Mouse (Mus musculus) cerebellum, adult (tissue): ENCODE measurements around the gene Rprd1b.
A peak's percentile ranks its signal among the peaks of the same experiment; 100 is the strongest.

Experiments used
- ATAC-seq: cut with Nextera tagmentation; 2 replicates; pipeline ENCODE4 v1.9.2; 2017; ENCODE audit warnings: mild to moderate bottlenecking, moderate library complexity, mixed read lengths; ENCODE audit not compliant: insufficient number of reproducible peaks, low FRiP score, low TSS enrichment

Rprd1b gene

DNA sequence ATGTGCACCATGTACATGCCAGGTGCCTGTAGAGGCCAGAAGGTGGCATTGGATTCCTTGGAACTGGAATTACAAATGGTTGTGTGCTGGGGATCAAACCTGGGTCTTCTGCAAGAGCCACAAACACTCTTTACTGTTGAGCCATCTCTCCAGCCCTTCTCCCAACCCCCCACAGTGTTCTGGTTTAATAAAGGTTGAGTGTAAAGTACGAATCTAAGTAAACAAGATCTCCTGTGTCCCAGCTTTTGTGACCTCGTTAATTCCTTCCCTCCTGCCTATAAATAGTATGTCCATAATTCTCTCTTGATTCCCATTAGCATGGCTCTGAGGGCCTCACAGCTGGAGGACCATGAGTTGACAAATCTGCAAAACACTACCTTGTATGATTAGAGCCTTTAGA, 49.7 kb downstream of the Rprd1b start:
- no peak for ATAC-seq

DNA sequence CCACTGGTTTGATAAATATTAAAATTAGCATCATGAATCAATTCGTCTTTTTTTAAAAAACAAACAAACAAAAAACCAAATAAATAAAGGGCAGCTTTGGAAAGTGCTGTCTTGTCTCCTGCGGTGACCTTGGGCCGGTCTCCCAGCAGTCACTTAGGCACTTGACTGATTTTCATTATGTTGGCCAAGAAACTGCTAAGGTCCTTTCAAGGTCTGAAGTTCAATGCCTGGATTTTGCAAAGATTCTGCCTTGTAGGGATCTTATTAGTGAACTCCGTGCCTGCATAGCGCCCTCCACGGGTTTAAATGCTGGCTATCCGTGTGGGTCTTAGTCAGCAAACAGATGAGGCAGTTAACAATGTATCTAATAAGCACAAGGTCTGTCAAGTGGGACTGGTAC, 50.7 kb downstream of the Rprd1b start:
- ATAC-seq: no peak

GRCm38 (mm10) chr2:158079843-158080395, 51.6 kb downstream of the Rprd1b start:
- no peak for ATAC-seq

DNA sequence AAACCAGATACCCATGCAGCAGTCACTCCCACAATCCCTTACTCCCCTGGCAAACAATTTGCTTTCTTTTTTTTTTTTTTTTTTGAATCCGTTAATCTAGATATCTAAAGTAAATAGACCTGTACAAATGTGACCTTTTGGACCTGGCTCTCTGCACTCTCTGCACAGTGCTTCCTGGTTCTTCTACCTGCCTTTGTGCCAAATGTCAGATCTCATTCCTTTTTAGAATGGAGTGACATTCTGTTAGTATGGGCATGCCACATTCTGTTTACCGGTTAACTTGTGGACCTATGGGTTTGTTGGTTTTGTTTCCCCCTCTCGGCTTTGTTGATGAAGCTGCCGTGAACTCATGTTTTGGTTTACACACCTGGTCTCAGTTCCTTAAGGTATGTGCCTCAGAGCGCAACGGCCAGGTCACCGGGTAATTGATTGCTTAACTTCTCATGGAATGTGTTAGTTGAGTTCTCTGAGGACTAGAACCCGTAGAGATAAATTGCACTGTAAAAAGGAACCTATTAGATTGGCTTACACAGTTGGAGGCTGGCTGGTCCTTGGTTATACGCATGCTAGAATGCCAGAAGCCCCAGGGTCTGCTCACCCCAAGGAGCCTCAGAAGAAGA, 52.4 kb downstream of the Rprd1b start:
- ATAC-seq: no peak

GRCm38 (mm10) chr2:158084486-158084885, 56.2 kb downstream of the Rprd1b start:
- ATAC-seq: no peak

DNA sequence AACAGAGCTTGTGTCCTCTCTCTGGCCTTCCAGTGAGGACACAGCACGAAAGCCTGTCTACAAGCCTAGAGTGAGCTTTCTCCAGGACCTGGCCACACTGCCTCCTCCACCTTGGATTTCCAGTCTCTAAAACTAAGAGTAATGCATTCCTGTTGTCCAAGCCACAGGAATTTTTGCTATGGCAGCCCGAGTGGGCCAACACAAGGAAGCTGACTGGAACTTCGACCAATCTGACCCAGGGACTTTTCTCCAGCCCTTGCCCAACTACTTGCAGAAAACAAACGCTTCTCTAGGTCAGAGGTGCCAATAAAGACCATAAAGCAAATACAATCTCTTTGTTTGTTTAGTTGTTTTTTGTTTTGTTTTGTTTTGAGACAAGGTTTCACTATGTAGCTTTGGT, 61.8 kb downstream of the Rprd1b start:
- ATAC-seq: no peak

- ATAC-seq: no peak; the same call in 1 of the 2 replicates
Observed at GRCm38 (mm10) chr2:158093345-158093744, 65.0 kb downstream of the Rprd1b start.

GRCm38 (mm10) chr2:158094300-158094699, 66.0 kb downstream of the Rprd1b start:
- no peak for ATAC-seq

DNA sequence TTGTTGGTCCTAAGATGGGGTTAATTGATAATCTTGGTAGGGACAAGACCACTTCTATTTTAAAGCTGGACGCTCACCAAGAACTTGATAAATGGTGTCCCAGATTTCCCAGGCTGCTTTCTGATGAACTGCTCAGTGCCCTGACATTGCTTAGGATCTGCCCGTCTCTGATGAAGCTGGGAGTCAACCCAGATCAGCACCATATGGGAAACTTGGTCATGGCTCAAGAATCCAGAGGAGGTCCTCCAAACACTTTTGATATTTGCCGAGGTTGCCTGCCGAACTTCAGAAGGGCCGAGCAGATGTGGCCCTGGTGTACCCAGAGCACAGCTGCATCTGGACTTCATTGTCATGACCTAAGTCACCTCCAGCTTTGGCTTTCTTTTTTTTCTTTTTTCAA, 66.5 kb downstream of the Rprd1b start:
- peak; percentile 56; the same call in 1 of the 2 replicates for ATAC-seq

DNA sequence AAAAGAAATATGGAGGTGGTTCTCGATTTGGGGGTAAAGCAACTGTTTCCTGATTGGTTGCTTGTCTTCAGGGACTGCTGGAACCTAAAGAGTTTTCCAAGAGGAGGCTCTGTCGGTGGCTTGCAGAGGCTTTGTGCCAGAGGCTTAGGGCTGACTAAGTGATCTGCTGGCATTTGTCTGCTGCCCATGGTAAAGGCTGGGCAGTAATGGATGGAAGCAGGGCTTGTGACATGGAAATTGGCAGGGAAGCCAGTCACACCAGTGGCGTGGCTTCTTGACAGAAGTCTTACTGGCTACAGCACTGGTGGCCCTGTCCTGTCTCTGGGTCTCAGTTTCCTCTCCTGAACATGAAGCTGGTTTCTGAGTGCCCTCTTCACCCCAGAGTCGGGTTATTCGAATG, 68.8 kb downstream of the Rprd1b start:
- ATAC-seq: no peak

GRCm38 (mm10) chr2:158098730-158099129, 70.4 kb downstream of the Rprd1b start:
- ATAC-seq: no peak

- no peak for ATAC-seq
Observed at GRCm38 (mm10) chr2:158099537-158099936, 71.2 kb downstream of the Rprd1b start.

DNA sequence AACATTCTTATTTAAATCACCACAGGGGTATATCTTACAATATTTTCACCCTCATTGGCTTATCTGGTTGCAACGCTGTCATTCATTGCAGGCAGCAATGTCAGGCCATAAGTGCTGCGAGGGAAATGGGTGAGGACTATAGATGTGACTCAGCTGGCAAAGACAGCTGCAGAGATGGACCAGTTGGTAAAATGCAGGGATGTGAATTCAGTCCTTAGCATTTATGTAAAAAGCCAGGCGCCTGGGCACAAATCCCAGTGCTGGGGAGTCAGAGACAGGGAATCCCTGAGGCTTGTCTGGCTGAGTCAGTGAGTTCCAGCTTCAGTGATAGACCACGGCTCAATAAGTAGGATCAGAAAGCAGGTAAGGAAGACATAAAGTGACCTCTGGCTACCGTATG, 73.5 kb downstream of the Rprd1b start:
- ATAC-seq: no peak

GRCm38 (mm10) chr2:158104966-158105365, 76.7 kb downstream of the Rprd1b start:
- no peak for ATAC-seq

DNA sequence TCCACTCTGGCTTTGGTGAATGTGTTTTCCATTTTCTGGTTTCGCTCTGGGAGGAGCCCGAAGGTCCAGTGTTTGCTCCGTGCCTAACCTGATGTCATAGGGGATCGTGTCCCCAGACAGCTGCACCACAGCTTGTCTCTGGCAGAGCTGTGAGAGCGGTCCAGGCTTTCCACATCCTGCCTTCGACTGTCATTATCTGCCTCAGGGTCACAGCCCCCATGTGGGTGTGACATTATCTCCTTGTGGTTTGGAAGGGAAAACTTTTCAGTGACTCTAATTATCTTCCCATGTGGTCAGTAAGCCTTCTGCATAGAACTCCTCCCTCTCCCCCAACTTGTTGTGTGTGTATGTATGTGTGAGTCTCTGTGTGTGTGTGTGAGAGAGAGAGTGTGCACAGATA, 77.3 kb downstream of the Rprd1b start:
- no peak for ATAC-seq

GRCm38 (mm10) chr2:158106947-158107587, 78.8 kb downstream of the Rprd1b start:
- ATAC-seq: no peak

GRCm38 (mm10) chr2:158109516-158109915, 81.2 kb downstream of the Rprd1b start:
- no peak for ATAC-seq

GRCm38 (mm10) chr2:158113591-158114257, 85.4 kb downstream of the Rprd1b start:
- ATAC-seq: no peak

- no peak for ATAC-seq
Observed at GRCm38 (mm10) chr2:158114931-158115330, 86.6 kb downstream of the Rprd1b start.

DNA sequence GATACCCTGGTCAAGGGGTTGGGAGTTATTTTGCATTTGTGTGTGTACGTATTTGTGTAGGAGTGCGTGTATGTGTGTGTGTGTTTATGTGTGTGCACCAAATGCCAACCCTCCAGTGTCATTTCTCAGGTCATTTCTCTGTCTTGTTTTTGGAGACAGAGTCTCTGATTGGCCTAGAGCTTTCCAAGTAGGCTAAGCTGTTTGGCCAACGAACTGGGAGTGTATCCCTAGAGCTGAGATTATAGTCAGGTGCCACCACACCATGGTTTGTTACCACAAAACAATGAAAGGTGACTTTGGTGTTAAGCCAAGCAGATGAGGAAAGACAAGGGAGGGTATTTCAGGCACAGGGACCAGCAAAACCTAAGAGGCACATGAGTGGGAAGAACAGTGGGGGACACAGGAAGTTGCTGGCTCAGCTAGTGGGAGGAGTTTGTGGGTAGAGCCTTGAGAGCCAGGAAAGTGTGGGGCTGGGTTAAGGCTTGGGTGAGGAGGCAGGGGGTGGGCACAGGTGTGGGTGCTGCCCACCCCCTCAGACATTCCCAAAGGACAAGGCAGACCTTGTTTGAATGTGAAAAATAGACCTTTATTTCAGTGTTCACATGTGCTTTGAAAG, 87.6 kb downstream of the Rprd1b start:
- ATAC-seq: no peak

- no peak for ATAC-seq
Observed at GRCm38 (mm10) chr2:158116653-158117052, 88.4 kb downstream of the Rprd1b start.
